Mouse (Mus musculus) neural tube, embryonic 11.5 days (tissue): ENCODE measurements around the gene Parvb. TPM values are rescaled to one million over a fixed set of nuclear protein-coding genes. Genes with fewer than 3 reads are reported as not detected.
"Not testable (repeated sequence)": the region's sequence is repeated elsewhere in the genome, so short reads cannot be mapped to it uniquely, and the experiment has no call there.

Source experiments
- ATAC-seq: fragments of 200-750 bp; cut with Nextera tagmentation; 2 replicates; pipeline ENCODE4 v1.8.0; 2017; ENCODE audit warnings: moderate number of reproducible peaks, mild to moderate bottlenecking, moderate TSS enrichment, moderate library complexity; ENCODE audit not compliant: insufficient read depth, low FRiP score, low TSS enrichment
- DNase-seq: peaks from one replicate; pipeline ENCODE4 v3.0.0-alpha.2; 2015; ENCODE audit warnings: low spot score
- H3K27ac ChIP-seq: fragments of 300-500 bp; sonication (generic); 2 replicates; pipeline ENCODE4 v1.5.1; 2014; ENCODE audit warnings: low read depth, mild to moderate bottlenecking, low read length
- H3K27me3 ChIP-seq: fragments of 300-500 bp; sonication (generic); 2 replicates; pipeline ENCODE4 v1.6.1; 2014; ENCODE audit warnings: mild to moderate bottlenecking, low read length, mixed read lengths; ENCODE audit not compliant: control insufficient read depth, insufficient read depth
- H3K36me3 ChIP-seq: fragments of 300-500 bp; sonication (generic); 2 replicates; pipeline ENCODE4 v1.6.1; 2014; ENCODE audit warnings: mild to moderate bottlenecking, low read length, moderate library complexity, mixed read lengths; ENCODE audit not compliant: control insufficient read depth, insufficient read depth
- H3K4me1 ChIP-seq: fragments of 300-500 bp; sonication (generic); 2 replicates; pipeline ENCODE4 v1.6.1; 2014; ENCODE audit warnings: low read length, mixed read lengths; ENCODE audit not compliant: control insufficient read depth, insufficient read depth
- H3K4me2 ChIP-seq: fragments of 300-500 bp; sonication (generic); 2 replicates; pipeline ENCODE4 v1.6.1; 2014; ENCODE audit warnings: low read depth, mild to moderate bottlenecking, moderate library complexity
- H3K4me3 ChIP-seq: fragments of 300-500 bp; sonication (generic); 2 replicates; pipeline ENCODE4 v1.5.1; 2014; ENCODE audit warnings: low read depth, low read length
- H3K9ac ChIP-seq: fragments of 300-500 bp; sonication (generic); 2 replicates; pipeline ENCODE4 v1.6.1; 2014; ENCODE audit warnings: mild to moderate bottlenecking, low read length
- H3K9me3 ChIP-seq: fragments of 300-500 bp; sonication (generic); 2 replicates; pipeline ENCODE4 v1.6.1; 2016; ENCODE audit warnings: low read length; ENCODE audit not compliant: control insufficient read depth
- WGBS: fragments of 180-500 bp; shearing (Covaris S2); extraction: QIAGEN DNeasy Blood & Tissue Kit; methylation state at CpG from one replicate; pipeline ENCODE4 v1.1.7; 2014; 5-methylcytosine and 5-hydroxymethylcytosine counted together
- polyA plus RNA-seq: library from polyadenylated mRNA; unstranded; fragments of >200 nt; fragmentation: Nextera tagmentation; extraction: Ambion mirVana; gene quantifications from 2 replicates; pipeline ENCODE4 v1.2.1, GENCODE M21; 2014

Gene Parvb
- polyA plus RNA-seq, 1 experiment from 2014 or later = 12.1 TPM

- Histone ChIP-seq H3K4me3 (no peak overlapping the region), H3K4me1 (no peaks in the 10 kb centered on the region), H3K9ac (no peak overlapping the region), H3K36me3 (no peaks in the 10 kb centered on the region), H3K9me3 (no peaks in the 10 kb centered on the region), H3K4me2 (no peak overlapping the region), H3K27me3 (no peaks in the 10 kb centered on the region), H3K27ac (no peak overlapping the region)
- 77% methylated on average over 20 of the region's 20 CpGs for WGBS
- ATAC-seq = no peak
- no peak for DNase-seq
Observed at GRCm38 (mm10) chr15:84282206-84283085, 50.6 kb downstream of the Parvb start.

- DNase-seq (no peak), ATAC-seq (no peak)
- Histone ChIP-seq H3K9me3 (no peaks in the 10 kb centered on the region), H3K9ac (no peak overlapping the region), H3K4me1 (no peaks in the 10 kb centered on the region), H3K27me3 (no peaks in the 10 kb centered on the region), H3K4me2 (no peak overlapping the region), H3K27ac (no peak overlapping the region), H3K4me3 (no peak overlapping the region), H3K36me3 (no peaks in the 10 kb centered on the region)
- 70% methylated on average over 5 of the region's 5 CpGs for WGBS
Observed at GRCm38 (mm10) chr15:84284059-84284458, 52.2 kb downstream of the Parvb start.

- H3K27me3 ChIP-seq = no peaks in the 10 kb centered on the region
- no peak overlapping the region for H3K27ac ChIP-seq
- no peaks in the 10 kb centered on the region for H3K4me1 ChIP-seq
- H3K36me3 ChIP-seq = no peaks in the 10 kb centered on the region
- H3K9ac ChIP-seq = no peak overlapping the region
- WGBS = 77% methylated on average over 7 of the region's 7 CpGs
- H3K4me2 ChIP-seq = no peak overlapping the region
- no peak overlapping the region for H3K4me3 ChIP-seq
- no peaks in the 10 kb centered on the region for H3K9me3 ChIP-seq
- no peak for DNase-seq
- no peak for ATAC-seq
Observed at GRCm38 (mm10) chr15:84285453-84285852, 53.6 kb downstream of the Parvb start.

- 77% methylated on average over 1 of the region's 1 CpGs for WGBS
- not testable (repeated sequence) for ATAC-seq
Observed at GRCm38 (mm10) chr15:84288953-84289352, 57.1 kb downstream of the Parvb start.

GRCm38 (mm10) chr15:84291097-84291496 lies 59.3 kb downstream of the Parvb start:
- H3K4me3 ChIP-seq = no peak overlapping the region
- no peak for ATAC-seq
- no peak overlapping the region for H3K9ac ChIP-seq
- no peak for DNase-seq
- H3K4me1 ChIP-seq = no peaks in the 10 kb centered on the region
- 89% methylated on average over 5 of the region's 5 CpGs for WGBS
- no peaks in the 10 kb centered on the region for H3K9me3 ChIP-seq
- no peak overlapping the region for H3K27ac ChIP-seq
- H3K36me3 ChIP-seq = no peaks in the 10 kb centered on the region
- H3K4me2 ChIP-seq = no peak overlapping the region
- H3K27me3 ChIP-seq = no peaks in the 10 kb centered on the region

More at GRCm38 (mm10) chr15:84288953-84289352, 57.1 kb downstream of the Parvb start:
- not testable (repeated sequence) for DNase-seq, H3K4me3 ChIP-seq, H3K4me1 ChIP-seq, H3K27me3 ChIP-seq, H3K9me3 ChIP-seq, H3K36me3 ChIP-seq, H3K9ac ChIP-seq, H3K27ac ChIP-seq, H3K4me2 ChIP-seq

GRCm38 (mm10) chr15:84293590-84293989 lies 61.7 kb downstream of the Parvb start:
- no peak overlapping the region for H3K4me3 ChIP-seq
- ATAC-seq = no peak
- no peak for DNase-seq
- H3K9me3 ChIP-seq = no peaks in the 10 kb centered on the region
- no peak overlapping the region for H3K27ac ChIP-seq
- H3K4me2 ChIP-seq = no peak overlapping the region
- WGBS = 83% methylated on average over 12 of the region's 12 CpGs
- H3K9ac ChIP-seq = no peak overlapping the region
- H3K4me1 ChIP-seq = peaks cover 5% of the 10 kb centered on the region
- H3K36me3 ChIP-seq = no peaks in the 10 kb centered on the region
- H3K27me3 ChIP-seq = no peaks in the 10 kb centered on the region

GRCm38 (mm10) chr15:84294391-84294790 lies 62.5 kb downstream of the Parvb start:
- H3K4me1 ChIP-seq = peaks cover 13% of the 10 kb centered on the region
- H3K9me3 ChIP-seq = no peaks in the 10 kb centered on the region
- H3K9ac ChIP-seq = no peak overlapping the region
- no peak overlapping the region for H3K27ac ChIP-seq
- H3K27me3 ChIP-seq = no peaks in the 10 kb centered on the region
- DNase-seq (no peak), ATAC-seq (no peak)
- H3K36me3 ChIP-seq = no peaks in the 10 kb centered on the region
- no peak overlapping the region for H3K4me2 ChIP-seq
- 79% methylated on average over 9 of the region's 9 CpGs for WGBS
- no peak overlapping the region for H3K4me3 ChIP-seq

- H3K9me3 ChIP-seq = no peaks in the 10 kb centered on the region
- H3K4me1 ChIP-seq = peaks cover 22% of the 10 kb centered on the region
- H3K4me3 ChIP-seq = no peak overlapping the region
- DNase-seq = no peak
- no peak overlapping the region for H3K4me2 ChIP-seq
- H3K9ac ChIP-seq = no peak overlapping the region
- 81% methylated on average over 10 of the region's 10 CpGs for WGBS
- H3K27ac ChIP-seq = no peak overlapping the region
- ATAC-seq = no peak
- no peaks in the 10 kb centered on the region for H3K36me3 ChIP-seq
- H3K27me3 ChIP-seq = no peaks in the 10 kb centered on the region
Observed at GRCm38 (mm10) chr15:84295225-84295624, 63.4 kb downstream of the Parvb start.

GRCm38 (mm10) chr15:84297454-84297853 lies 65.6 kb downstream of the Parvb start:
- ATAC-seq = no peak
- no peak overlapping the region for H3K27ac ChIP-seq
- H3K4me2 ChIP-seq = no peak overlapping the region
- no peaks in the 10 kb centered on the region for H3K9me3 ChIP-seq
- DNase-seq = no peak
- H3K4me3 ChIP-seq = no peak overlapping the region
- H3K9ac ChIP-seq = no peak overlapping the region
- 58% methylated on average over 8 of the region's 8 CpGs for WGBS
- H3K4me1 ChIP-seq = peaks cover 43% of the 10 kb centered on the region
- H3K36me3 ChIP-seq = no peaks in the 10 kb centered on the region
- no peaks in the 10 kb centered on the region for H3K27me3 ChIP-seq
